Mouse (Mus musculus): ENCODE results near the gene Xndc1. TPM values are rescaled to one million over a fixed set of nuclear protein-coding genes. Genes with fewer than 3 reads are reported as not detected.
"Not testable (repeated sequence)": the region's sequence is repeated elsewhere in the genome, so short reads cannot be mapped to it uniquely, and the experiment has no call there.

Gene Xndc1
- polyA plus RNA-seq, 1 experiment from 2014 or later, result 20.4 TPM

DNA sequence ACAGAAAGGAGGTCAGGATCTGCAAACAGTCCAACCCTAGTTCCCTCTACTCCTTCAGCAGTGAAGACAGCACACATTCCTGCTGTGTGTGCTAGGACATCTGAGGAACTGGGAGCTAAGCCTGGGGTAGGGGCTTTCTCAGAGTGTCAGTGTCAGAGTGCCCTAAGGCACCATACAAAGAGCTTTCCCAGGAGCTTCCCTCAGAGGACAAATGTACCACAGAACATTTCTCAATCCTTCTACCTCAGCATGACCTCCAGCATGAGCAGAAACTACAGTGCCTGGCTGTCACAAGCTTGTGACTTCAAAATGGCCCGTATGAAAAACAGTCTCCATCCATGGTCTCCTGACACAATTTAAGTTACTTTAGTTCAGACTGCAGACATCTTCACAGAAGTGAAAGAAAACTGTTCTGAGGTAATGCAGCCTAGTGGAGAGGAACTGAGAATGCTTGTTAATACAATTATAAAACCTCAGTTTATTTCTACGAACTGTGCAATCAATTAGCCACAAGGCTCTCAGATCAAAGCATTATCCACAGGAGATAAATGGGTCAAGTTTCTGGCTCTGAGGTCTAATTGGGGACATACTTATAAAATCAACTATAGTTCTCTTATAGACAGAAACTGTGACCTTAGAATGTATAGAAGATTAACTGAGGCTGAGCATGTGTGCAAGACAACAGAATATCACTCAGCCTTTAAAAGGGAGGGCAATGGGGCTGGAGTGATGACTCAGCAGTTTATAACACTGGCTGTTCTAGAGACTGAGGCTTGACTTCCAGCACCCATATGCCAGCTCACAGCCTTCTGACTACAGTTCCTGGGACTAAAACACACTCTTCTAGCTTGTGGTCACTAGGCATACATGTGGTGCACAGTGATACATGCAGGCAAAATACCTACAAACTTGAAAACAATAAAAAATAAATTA, 39.9 kb upstream of the Xndc1 start:
- WGBS, result 95% methylated on average over 2 of the region's 2 CpGs
- ATAC-seq (ENCODE audit: insufficient read depth, low FRiP score, low TSS enrichment) (no peak), DNase-seq (ENCODE audit: low spot score) (no peak)
- no peak overlapping the region for H3K27ac ChIP-seq (ENCODE audit: low read depth, low read length)
- no peak overlapping the region for H3K4me3 ChIP-seq (ENCODE audit: low read depth, low read length)
- no peak overlapping the region for H3K9ac ChIP-seq (ENCODE audit: low read length)
- no peaks in the 10 kb centered on the region for H3K27me3 ChIP-seq (ENCODE audit: control insufficient read depth, insufficient read depth, low read length)
- H3K36me3 ChIP-seq (ENCODE audit: control insufficient read depth, insufficient read depth, low read length), result peaks cover 15% of the 10 kb centered on the region
- no peaks in the 10 kb centered on the region for H3K9me3 ChIP-seq (ENCODE audit: control insufficient read depth, low read length)
- H3K4me1 ChIP-seq (ENCODE audit: control insufficient read depth, insufficient read depth, low read length), result no peaks in the 10 kb centered on the region
- H3K4me2 ChIP-seq (ENCODE audit: low read depth), result no peak overlapping the region

DNA sequence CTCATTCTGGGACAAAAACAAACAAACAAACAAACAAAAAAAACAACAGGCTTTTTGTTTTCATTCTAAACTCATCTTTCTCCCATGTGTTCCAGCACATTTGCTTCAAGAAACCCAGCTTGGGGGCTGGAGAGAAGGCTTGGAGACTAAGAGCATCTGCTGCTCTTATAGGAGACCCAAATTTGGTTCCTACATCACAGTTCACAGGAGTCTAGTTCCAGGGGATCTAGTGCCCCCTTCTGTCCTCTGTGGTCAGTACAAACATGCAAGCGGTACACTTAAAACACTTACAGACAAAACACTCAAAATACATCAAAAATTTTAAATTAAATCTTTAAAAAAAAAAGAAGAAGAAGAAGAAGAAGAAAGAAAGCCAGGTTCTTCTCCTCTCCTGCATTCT, 30.4 kb upstream of the Xndc1 start:
- H3K4me3 ChIP-seq (ENCODE audit: low read depth, low read length), result no peak overlapping the region
- DNase-seq (ENCODE audit: low spot score) (no peak), ATAC-seq (ENCODE audit: insufficient read depth, low FRiP score, low TSS enrichment) (no peak)
- H3K36me3 ChIP-seq (ENCODE audit: control insufficient read depth, insufficient read depth, low read length), result peaks cover 25% of the 10 kb centered on the region
- H3K4me1 ChIP-seq (ENCODE audit: control insufficient read depth, insufficient read depth, low read length), result no peaks in the 10 kb centered on the region
- WGBS, result 95% methylated on average over 1 of the region's 1 CpGs
- H3K27me3 ChIP-seq (ENCODE audit: control insufficient read depth, insufficient read depth, low read length), result no peaks in the 10 kb centered on the region
- no peak overlapping the region for H3K4me2 ChIP-seq (ENCODE audit: low read depth)
- H3K27ac ChIP-seq (ENCODE audit: low read depth, low read length), result no peak overlapping the region
- no peak overlapping the region for H3K9ac ChIP-seq (ENCODE audit: low read length)
- no peaks in the 10 kb centered on the region for H3K9me3 ChIP-seq (ENCODE audit: control insufficient read depth, low read length)

DNA sequence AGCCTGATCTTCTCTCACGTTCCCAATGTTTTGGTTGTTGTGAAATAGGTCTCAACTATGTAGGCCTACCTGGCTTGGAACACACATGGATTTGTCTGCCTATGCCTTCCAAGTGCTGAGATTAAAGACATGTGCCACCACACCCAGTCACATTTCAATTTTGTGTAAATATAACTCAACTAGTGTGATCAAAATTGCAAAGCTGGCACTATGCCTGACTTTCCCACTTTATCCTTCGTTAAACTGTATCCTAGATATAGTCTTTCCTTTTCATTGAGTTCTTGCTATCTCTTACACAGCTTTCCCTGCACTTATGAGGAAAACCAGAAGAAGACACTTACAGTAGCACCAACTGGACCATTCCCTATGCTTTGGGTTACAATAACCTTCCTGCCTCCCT, 29.8 kb upstream of the Xndc1 start:
- Histone ChIP-seq H3K27me3 (ENCODE audit: control insufficient read depth, insufficient read depth, low read length) (no peaks in the 10 kb centered on the region), H3K9me3 (ENCODE audit: control insufficient read depth, low read length) (no peaks in the 10 kb centered on the region), H3K4me2 (ENCODE audit: low read depth) (no peak overlapping the region), H3K27ac (ENCODE audit: low read depth, low read length) (no peak overlapping the region), H3K36me3 (ENCODE audit: control insufficient read depth, insufficient read depth, low read length) (peaks cover 25% of the 10 kb centered on the region), H3K9ac (ENCODE audit: low read length) (no peak overlapping the region), H3K4me1 (ENCODE audit: control insufficient read depth, insufficient read depth, low read length) (no peaks in the 10 kb centered on the region), H3K4me3 (ENCODE audit: low read depth, low read length) (no peak overlapping the region)
- WGBS, result 99% methylated on average over 2 of the region's 2 CpGs
- ATAC-seq (ENCODE audit: insufficient read depth, low FRiP score, low TSS enrichment) (no peak), DNase-seq (ENCODE audit: low spot score) (no peak)

DNA sequence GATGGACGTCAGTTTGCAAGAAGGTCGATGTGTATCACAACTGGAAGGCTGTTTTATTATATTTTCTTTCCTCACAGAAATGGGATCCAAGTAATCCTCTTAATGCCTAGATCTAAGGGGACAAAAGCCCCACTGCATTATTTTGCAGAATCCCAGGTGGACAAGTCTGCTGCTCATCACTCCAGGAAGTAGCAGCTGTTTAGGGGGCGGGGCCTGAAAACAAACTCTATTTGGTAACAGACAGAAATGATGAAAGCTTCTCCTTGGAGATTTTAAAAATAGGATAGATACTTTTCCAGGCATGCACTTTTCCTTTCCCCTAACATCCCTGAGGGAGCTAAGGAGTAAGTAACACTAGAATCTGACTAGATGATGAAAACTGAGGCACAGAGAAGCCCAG, 28.0 kb upstream of the Xndc1 start:
- no peaks in the 10 kb centered on the region for H3K4me1 ChIP-seq (ENCODE audit: control insufficient read depth, insufficient read depth, low read length)
- ATAC-seq (ENCODE audit: insufficient read depth, low FRiP score, low TSS enrichment) (no peak), DNase-seq (ENCODE audit: low spot score) (no peak)
- no peaks in the 10 kb centered on the region for H3K27me3 ChIP-seq (ENCODE audit: control insufficient read depth, insufficient read depth, low read length)
- H3K4me3 ChIP-seq (ENCODE audit: low read depth, low read length), result no peak overlapping the region
- no peak overlapping the region for H3K9ac ChIP-seq (ENCODE audit: low read length)
- H3K27ac ChIP-seq (ENCODE audit: low read depth, low read length), result no peak overlapping the region
- H3K4me2 ChIP-seq (ENCODE audit: low read depth), result no peak overlapping the region
- 90% methylated on average over 3 of the region's 3 CpGs for WGBS
- H3K36me3 ChIP-seq (ENCODE audit: control insufficient read depth, insufficient read depth, low read length), result peaks cover 25% of the 10 kb centered on the region
- H3K9me3 ChIP-seq (ENCODE audit: control insufficient read depth, low read length), result no peaks in the 10 kb centered on the region

DNA sequence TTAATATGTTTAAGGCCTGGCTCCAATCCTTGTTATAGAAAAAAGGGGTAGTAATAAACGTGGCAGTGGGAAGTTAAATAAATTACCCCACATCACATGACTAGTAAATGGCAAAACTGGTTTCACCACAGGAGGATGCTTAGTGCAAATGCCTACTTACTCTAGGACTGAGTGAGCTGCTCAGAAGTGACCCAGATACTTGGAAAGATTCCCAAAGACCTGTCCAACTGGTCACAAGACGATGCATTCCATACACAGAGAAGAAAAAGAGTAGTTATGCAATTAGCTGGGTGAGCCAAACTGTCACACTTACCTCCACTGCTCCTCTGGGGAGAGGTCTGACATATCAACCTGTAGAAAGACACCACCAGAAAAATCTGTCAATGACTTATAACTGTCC, 23.0 kb upstream of the Xndc1 start:
- Histone ChIP-seq H3K9ac (ENCODE audit: low read length) (no peak overlapping the region), H3K4me2 (ENCODE audit: low read depth) (no peak overlapping the region), H3K4me3 (ENCODE audit: low read depth, low read length) (no peak overlapping the region), H3K27me3 (ENCODE audit: control insufficient read depth, insufficient read depth, low read length) (no peaks in the 10 kb centered on the region), H3K27ac (ENCODE audit: low read depth, low read length) (no peak overlapping the region), H3K4me1 (ENCODE audit: control insufficient read depth, insufficient read depth, low read length) (no peaks in the 10 kb centered on the region), H3K9me3 (ENCODE audit: control insufficient read depth, low read length) (no peaks in the 10 kb centered on the region), H3K36me3 (ENCODE audit: control insufficient read depth, insufficient read depth, low read length) (peaks cover 13% of the 10 kb centered on the region)
- 90% methylated on average over 2 of the region's 2 CpGs for WGBS
- ATAC-seq (ENCODE audit: insufficient read depth, low FRiP score, low TSS enrichment) (no peak), DNase-seq (ENCODE audit: low spot score) (no peak)

DNA sequence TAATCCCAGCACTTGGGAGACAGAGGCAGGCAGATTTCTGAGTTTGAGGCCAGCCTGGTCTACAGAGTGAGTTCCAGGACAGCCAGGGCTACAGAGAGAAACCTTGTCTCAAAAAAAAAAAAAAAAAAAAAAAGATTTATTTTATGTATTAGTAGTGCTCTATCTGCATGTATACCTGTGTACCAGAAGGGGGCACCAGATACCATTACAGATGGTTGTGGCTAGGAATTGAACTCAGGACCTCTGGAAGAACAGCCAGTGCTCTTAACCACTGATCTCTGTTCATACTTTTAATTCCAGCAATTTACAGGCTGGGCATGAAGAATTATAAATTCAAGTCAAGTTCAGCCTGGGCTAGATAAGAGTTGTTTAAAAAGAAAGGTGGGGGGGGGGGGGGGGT, 16.8 kb upstream of the Xndc1 start:
- H3K27ac ChIP-seq (ENCODE audit: low read depth, low read length); H3K4me2 ChIP-seq (ENCODE audit: low read depth); ATAC-seq (ENCODE audit: insufficient read depth, low FRiP score, low TSS enrichment); H3K4me3 ChIP-seq (ENCODE audit: low read depth, low read length); H3K9me3 ChIP-seq (ENCODE audit: control insufficient read depth, low read length); H3K27me3 ChIP-seq (ENCODE audit: control insufficient read depth, insufficient read depth, low read length); H3K4me1 ChIP-seq (ENCODE audit: control insufficient read depth, insufficient read depth, low read length); H3K36me3 ChIP-seq (ENCODE audit: control insufficient read depth, insufficient read depth, low read length); DNase-seq (ENCODE audit: low spot score); H3K9ac ChIP-seq (ENCODE audit: low read length): not testable (repeated sequence)

DNA sequence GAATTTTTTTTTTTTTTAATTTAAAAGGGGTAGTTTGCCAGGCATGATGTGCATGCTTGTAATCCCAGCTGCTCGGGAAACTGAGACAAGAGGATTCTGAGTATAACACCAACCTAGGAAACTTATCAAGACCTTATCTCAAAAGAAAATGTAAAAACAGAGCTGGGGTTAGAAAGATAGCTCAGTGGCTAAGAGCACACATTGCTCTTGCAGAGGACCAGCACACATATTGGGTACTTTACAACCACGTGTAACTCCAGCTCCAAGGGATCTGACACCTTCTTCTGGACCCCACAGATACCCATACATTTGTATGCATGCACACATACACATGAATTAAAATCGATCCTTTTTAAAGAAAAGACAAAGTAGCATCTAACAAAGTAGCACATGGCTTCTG, 4.0 kb upstream of the Xndc1 start:
- Histone ChIP-seq H3K9me3 (ENCODE audit: control insufficient read depth, low read length) (no peaks in the 10 kb centered on the region), H3K4me2 (ENCODE audit: low read depth) (no peak overlapping the region), H3K27me3 (ENCODE audit: control insufficient read depth, insufficient read depth, low read length) (no peaks in the 10 kb centered on the region), H3K9ac (ENCODE audit: low read length) (no peak overlapping the region), H3K27ac (ENCODE audit: low read depth, low read length) (no peak overlapping the region), H3K4me1 (ENCODE audit: control insufficient read depth, insufficient read depth, low read length) (peaks cover 6% of the 10 kb centered on the region), H3K4me3 (ENCODE audit: low read depth, low read length) (no peak overlapping the region), H3K36me3 (ENCODE audit: control insufficient read depth, insufficient read depth, low read length) (no peaks in the 10 kb centered on the region)
- DNase-seq (ENCODE audit: low spot score), result no peak
- no peak for ATAC-seq (ENCODE audit: insufficient read depth, low FRiP score, low TSS enrichment)
- 92% methylated on average over 3 of the region's 3 CpGs for WGBS

DNA sequence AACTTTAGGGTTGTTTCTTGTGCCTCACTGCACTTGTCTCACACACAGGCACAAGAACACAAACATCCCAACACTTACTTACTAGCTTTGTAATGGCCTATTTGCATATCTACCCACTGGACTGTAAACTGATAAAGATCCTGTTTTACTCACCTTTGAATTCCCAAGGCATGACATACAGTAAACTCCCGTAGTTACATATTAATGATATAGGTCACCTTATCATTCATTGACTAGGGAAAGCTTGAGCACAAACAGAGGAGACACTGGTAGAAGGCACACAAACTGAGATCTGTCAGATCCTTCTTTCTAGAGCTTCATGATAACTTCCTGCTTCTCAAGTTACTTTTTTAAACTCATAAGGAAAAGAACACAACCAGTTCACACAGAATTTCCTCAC, 3.1 kb upstream of the Xndc1 start:
- Histone ChIP-seq H3K9me3 (ENCODE audit: control insufficient read depth, low read length) (no peaks in the 10 kb centered on the region), H3K4me2 (ENCODE audit: low read depth) (no peak overlapping the region), H3K27ac (ENCODE audit: low read depth, low read length) (no peak overlapping the region), H3K9ac (ENCODE audit: low read length) (no peak overlapping the region), H3K27me3 (ENCODE audit: control insufficient read depth, insufficient read depth, low read length) (no peaks in the 10 kb centered on the region), H3K4me1 (ENCODE audit: control insufficient read depth, insufficient read depth, low read length) (peaks cover 6% of the 10 kb centered on the region), H3K36me3 (ENCODE audit: control insufficient read depth, insufficient read depth, low read length) (no peaks in the 10 kb centered on the region), H3K4me3 (ENCODE audit: low read depth, low read length) (no peak overlapping the region)
- no peak for ATAC-seq (ENCODE audit: insufficient read depth, low FRiP score, low TSS enrichment)
- WGBS, result 98% methylated on average over 1 of the region's 1 CpGs
- no peak for DNase-seq (ENCODE audit: low spot score)

DNA sequence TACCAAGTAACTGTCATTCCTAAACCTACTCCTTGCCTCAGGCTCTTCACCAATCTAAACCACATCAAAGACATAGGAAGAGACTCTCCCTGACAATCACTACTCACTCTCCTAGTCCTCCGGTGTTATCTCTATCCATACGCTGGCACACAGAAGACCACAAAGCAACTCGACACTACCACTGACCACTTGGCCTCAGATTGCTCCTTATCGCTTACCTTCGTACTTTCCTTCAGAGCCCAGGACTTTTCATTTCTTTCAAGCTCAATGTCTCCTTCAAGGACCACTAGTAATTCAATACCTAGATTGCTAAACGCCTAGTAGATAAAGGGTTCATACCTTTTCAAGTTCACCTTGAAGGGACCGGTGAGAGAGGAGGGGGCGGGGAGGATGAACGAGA, 1.4 kb upstream of the Xndc1 start:
- Histone ChIP-seq H3K36me3 (ENCODE audit: control insufficient read depth, insufficient read depth, low read length) (no peaks in the 10 kb centered on the region), H3K27ac (ENCODE audit: low read depth, low read length) (no peak overlapping the region), H3K27me3 (ENCODE audit: control insufficient read depth, insufficient read depth, low read length) (no peaks in the 10 kb centered on the region), H3K4me1 (ENCODE audit: control insufficient read depth, insufficient read depth, low read length) (peaks cover 6% of the 10 kb centered on the region), H3K9ac (ENCODE audit: low read length) (no peak overlapping the region), H3K4me3 (ENCODE audit: low read depth, low read length) (peak overlapping the region; percentile 74; the same call in 1 of the 2 replicates), H3K4me2 (ENCODE audit: low read depth) (peak overlapping the region; percentile 65), H3K9me3 (ENCODE audit: control insufficient read depth, low read length) (no peaks in the 10 kb centered on the region)
- ATAC-seq (ENCODE audit: insufficient read depth, low FRiP score, low TSS enrichment) (no peak), DNase-seq (ENCODE audit: low spot score) (no peak)
- WGBS, result 92% methylated on average over 9 of the region's 9 CpGs

Measured in neural tube, embryonic 11.5 days (tissue).